ENCODE assay signal across 27 mouse cellular contexts in the genomic region with DNA sequence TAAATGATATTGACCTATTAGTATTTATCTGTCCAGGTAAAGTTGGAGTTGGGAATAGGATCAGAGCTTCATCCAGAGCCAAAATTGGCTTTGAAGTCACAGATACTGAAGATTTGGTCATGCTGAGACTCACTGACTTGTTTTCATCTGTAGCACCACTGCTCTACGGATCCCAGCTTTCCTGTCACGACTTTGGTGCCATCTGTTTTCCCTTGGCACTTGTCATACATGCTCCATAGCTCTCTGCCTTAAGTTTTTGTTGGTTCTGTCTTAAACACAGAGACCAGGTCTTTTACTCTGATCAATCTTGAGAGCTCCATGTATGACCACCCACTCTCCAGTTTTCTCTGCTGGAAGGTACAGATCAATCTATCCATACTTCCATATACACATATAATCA.
DNase-seq lines count a peak whose midpoint lies in the region; ATAC-seq and TF ChIP-seq lines count a peak whose summit lies in the region.
"Had no signal": no experiment of that assay in that cellular context is flagged by ENCODE, and none has a peak within 500 bp of the region (broad histone marks: within the 10 kb centered on the region; RNA-seq: fewer than 3 reads in every experiment).

No protein-coding gene starts in this region.

- 87% methylated on average over 2 of the region's 2 CpGs for WGBS in kidney, adult 2 months

- peaks cover 18% of the 10 kb centered on the region for H3K4me1 ChIP-seq in embryonic fibroblast, embryonic 13.5 days (ENCODE audit: control insufficient read depth, insufficient read depth, low read length)
- no peaks in the 10 kb centered on the region for H3K4me1 ChIP-seq in kidney, adult 2 months (ENCODE audit: control insufficient read depth, insufficient read depth, low read length)
- H3K4me1 ChIP-seq: forebrain, embryonic 12.5 days; forebrain, embryonic 15.5 days; heart, embryonic 10.5 days; heart, embryonic 13.5 days had no signal

- H3K27ac ChIP-seq in embryonic fibroblast, embryonic 13.5 days (ENCODE audit: insufficient read depth, low read length), result 0 out of 2 replicates have a peak overlapping the region, but pooled peaks have one; percentile 61
- no peak overlapping the region for H3K27ac ChIP-seq in kidney, adult 2 months (ENCODE audit: insufficient read depth, low read depth, low read length)
- H3K27ac ChIP-seq: forebrain, embryonic 12.5 days; forebrain, embryonic 15.5 days; heart, adult 2 months; heart, embryonic 10.5 days; heart, embryonic 13.5 days; hindbrain, embryonic 14.5 days; hindbrain, postnatal 0 days had no signal

- TF ChIP-seq CTCF in embryonic fibroblast, embryonic 13.5 days (IDR thresholded peaks at IDR 0.05; ENCODE audit: borderline replicate concordance, insufficient read depth, low read length), result no peak
- TF ChIP-seq CTCF in kidney, adult 2 months (conservative IDR thresholded peaks at IDR 0.05; ENCODE audit: insufficient read depth, insufficient read length, low read depth, low read length), result no peak

- H3K27me3 ChIP-seq in kidney, adult 2 months (replicated peaks; ENCODE audit: control insufficient read depth, insufficient read depth, low read length), result no peaks in the 10 kb centered on the region
- H3K27me3 ChIP-seq: forebrain, embryonic 12.5 days; forebrain, embryonic 15.5 days; heart, embryonic 13.5 days had no signal

- intact Hi-C loops in left cerebral cortex, postnatal 36 days (cut with DNase I), result no loop called here

- TF ChIP-seq POLR2A in embryonic fibroblast, embryonic 13.5 days (IDR thresholded peaks at IDR 0.05; ENCODE audit: low read depth, low read length), result no peak
- TF ChIP-seq POLR2A in kidney, adult 2 months (IDR thresholded peaks at IDR 0.05; ENCODE audit: low read depth, low read length), result no peak

- no peak for DNase-seq in frontal cortex, postnatal 10 days (ENCODE audit: low spot score in 2 of 2)
- peak; percentile 54 to 56 for DNase-seq in left cerebral cortex, adult 18-20 months (ENCODE audit: low spot score in 2 of 2)
- DNase-seq in left cerebral cortex, postnatal 36 days (ENCODE audit: low spot score in 2 of 2), result no peak
- DNase-seq in brain, adult 2 months (ENCODE audit: low read depth, low spot score), result peak; percentile 79
- no peak for DNase-seq in kidney, adult 2 months
- DNase-seq: adrenal gland, adult 8-10 months; adrenal gland, postnatal 25 days; cerebellum, adult 11 months; cerebellum, adult 8-10 months; cerebellum, postnatal 10 days; cerebellum, postnatal 36 days; gastrocnemius, postnatal 10 days; gastrocnemius, postnatal 36 days; heart, adult 2 months; heart, postnatal 14 days; heart, postnatal 4 days had no signal

- H3K4me3 ChIP-seq in embryonic fibroblast, embryonic 13.5 days (ENCODE audit: insufficient read depth, low read length), result no peak overlapping the region
- no peak overlapping the region for H3K4me3 ChIP-seq in kidney, adult 2 months (ENCODE audit: insufficient read depth, low read depth, low read length)
- H3K4me3 ChIP-seq: forebrain, embryonic 12.5 days; forebrain, embryonic 15.5 days; heart, adult 2 months; heart, embryonic 10.5 days; heart, embryonic 13.5 days had no signal

- no peaks in the 10 kb centered on the region for H3K36me3 ChIP-seq in kidney, adult 2 months (ENCODE audit: control insufficient read depth, insufficient read depth, low read length)
- H3K36me3 ChIP-seq: forebrain, embryonic 12.5 days; forebrain, embryonic 15.5 days; heart, embryonic 10.5 days; heart, embryonic 13.5 days had no signal

- peak; percentile 62 for ATAC-seq in frontal cortex, adult (ENCODE audit: low TSS enrichment)
- no peak for ATAC-seq in erythroid progenitor cell, adult 5-6 weeks (replicated peaks; ENCODE audit: low FRiP score, poor library complexity, severe bottlenecking)
- ATAC-seq: activated CD4-positive, CD25-positive, alpha-beta regulatory T cell, adult 4 months; forebrain, embryonic 15.5 days; hindbrain, postnatal 0 days; inflammation-experienced regulatory T-cells, adult 6 months had no signal

Comparison
In these comparisons a context has a peak if more than half of its experiments do, and no peak if none do; other contexts are left out.
1. DNase-seq: peak in left cerebral cortex, adult 18-20 months (2 of 2) and brain, adult 2 months (single experiment); none in frontal cortex, postnatal 10 days (0 of 2), left cerebral cortex, postnatal 36 days (0 of 2) and kidney, adult 2 months (single experiment).